Mouse (Mus musculus): ENCODE measurements around the gene Tubgcp5. TPM values are rescaled to one million over a fixed set of nuclear protein-coding genes. Genes with fewer than 3 reads are reported as not detected.
A peak's percentile ranks its signal among the peaks of the same experiment; 100 is the strongest.

The Tubgcp5 gene
- polyA plus RNA-seq, 1 experiment: 26.9 TPM

DNA sequence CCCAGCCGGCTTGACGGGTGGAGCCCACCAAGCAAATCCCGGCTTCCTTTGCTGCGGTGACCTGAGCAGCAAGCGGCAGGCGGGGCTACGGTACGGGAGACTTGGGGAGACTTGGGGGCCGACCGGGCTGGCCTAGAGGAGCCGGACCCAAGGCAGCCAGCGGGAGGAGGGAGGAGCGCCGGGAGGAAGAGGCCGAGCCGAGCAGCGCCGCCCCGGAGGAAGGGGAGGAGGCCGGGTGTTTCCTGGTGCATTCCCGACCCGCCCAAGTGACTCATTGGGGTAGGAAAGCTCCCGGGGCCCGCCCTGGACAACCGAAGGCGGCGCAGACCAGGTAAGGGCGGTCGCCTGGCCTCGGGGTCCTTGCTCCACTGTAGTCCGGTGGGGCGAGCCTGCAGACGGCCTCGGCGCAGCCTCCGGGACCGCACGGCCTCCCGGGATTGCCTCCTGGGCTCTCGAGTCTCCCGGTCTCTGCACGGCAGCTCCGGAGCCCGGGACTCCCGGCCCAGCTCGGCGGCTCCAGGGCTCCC is 48.1 kb downstream of the Tubgcp5 start:
- Histone ChIP-seq H3K27ac (ENCODE audit: insufficient read depth, low read length) (peak overlapping the region; percentile 67), H3K4me3 (replicated peaks; ENCODE audit: insufficient read depth, low read depth, low read length) (peak overlapping the region; percentile 59), H3K4me1 (ENCODE audit: control insufficient read depth, insufficient read depth, low read length) (no peaks in the 10 kb centered on the region; the same call in 1 of the 2 replicates), H3K27me3 (ENCODE audit: control insufficient read depth, insufficient read depth, low read length) (no peaks in the 10 kb centered on the region)
- under 1% methylated on average over 47 of the region's 47 CpGs for WGBS
- peak; percentile 90 to 92 for DNase-seq
- TF ChIP-seq POLR2A (IDR thresholded peaks at IDR 0.05; ENCODE audit: borderline replicate concordance, insufficient read depth, low read length) (0 out of 2 replicates have a peak, but pooled peaks have one; percentile 63), CTCF (IDR thresholded peaks at IDR 0.05; ENCODE audit: borderline replicate concordance, insufficient read depth, low read depth, low read length) (no peak)

DNA sequence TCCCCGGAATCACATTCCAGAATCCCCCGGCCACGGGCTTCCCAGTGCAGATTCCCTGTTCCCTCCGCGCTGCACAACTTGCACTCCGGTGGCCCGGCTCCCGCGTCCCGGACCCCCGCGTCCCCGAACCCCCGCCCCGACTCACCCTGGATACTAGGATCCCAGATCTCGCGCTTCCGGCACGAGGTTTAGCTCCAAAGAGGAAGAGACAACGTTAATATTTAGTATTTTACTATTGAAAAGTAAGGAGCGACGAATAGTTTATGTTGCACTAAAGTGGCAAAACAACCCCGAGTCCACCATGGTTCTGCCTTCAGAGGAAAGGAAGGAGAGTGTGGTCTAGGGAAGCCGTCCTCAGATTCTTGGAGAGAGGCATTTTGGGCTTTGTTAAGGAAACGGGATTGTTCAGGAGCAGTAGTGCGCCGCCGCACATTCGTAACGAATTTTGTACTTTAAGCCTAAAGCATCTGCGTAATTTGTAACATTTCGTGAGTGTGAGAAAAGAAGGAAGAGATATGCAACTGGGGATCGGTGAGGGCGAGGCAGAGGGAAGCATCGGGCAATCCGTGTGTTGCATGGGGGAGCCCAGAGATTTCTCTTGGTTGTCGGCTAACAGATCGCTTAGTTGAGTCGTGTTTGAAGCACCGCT is 48.7 kb downstream of the Tubgcp5 start:
- Histone ChIP-seq H3K27me3 (ENCODE audit: control insufficient read depth, insufficient read depth, low read length) (no peaks in the 10 kb centered on the region), H3K27ac (ENCODE audit: insufficient read depth, low read length) (peak overlapping the region; percentile 67), H3K4me1 (ENCODE audit: control insufficient read depth, insufficient read depth, low read length) (no peaks in the 10 kb centered on the region; the same call in 1 of the 2 replicates), H3K4me3 (replicated peaks; ENCODE audit: insufficient read depth, low read depth, low read length) (peak overlapping the region; percentile 59)
- under 1% methylated on average over 40 of the region's 40 CpGs for WGBS
- TF ChIP-seq POLR2A (IDR thresholded peaks at IDR 0.05; ENCODE audit: borderline replicate concordance, insufficient read depth, low read length) (no peak), CTCF (IDR thresholded peaks at IDR 0.05; ENCODE audit: borderline replicate concordance, insufficient read depth, low read depth, low read length) (no peak)
- DNase-seq: peak in 1 of 2 experiments; percentile 23

DNA sequence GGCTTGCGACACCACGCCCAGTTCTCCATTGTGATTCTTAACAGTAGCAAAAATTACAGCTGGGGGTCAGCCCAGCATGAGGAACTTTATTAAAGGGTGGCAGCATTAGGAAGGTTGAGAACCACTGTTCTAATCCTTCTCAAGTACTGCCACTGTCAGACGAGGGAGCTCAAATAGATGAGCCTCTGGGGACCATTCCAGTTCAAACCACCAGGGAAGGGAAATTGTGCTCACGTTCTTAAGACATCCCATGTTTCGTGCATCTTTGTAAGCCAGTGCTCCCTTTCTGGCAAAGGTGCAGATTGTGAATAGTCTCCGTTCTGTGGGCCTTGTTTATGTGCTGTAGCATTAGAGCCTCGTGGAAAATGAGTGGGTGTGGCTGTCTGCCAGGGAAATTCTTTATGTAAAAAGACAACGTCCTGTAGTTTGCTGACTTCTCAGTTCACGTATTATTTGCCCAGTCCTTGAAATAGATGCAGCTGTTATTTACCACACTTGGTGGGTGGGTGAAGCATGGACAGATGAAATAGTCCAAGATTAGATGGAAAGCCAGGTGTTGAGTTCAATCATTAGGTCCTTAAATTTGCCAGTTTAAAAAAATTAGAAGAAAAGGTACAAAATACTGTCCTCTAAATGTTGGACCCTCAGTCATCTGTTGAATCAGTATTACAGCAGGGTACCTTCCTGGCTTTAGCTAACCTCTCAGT is 52.8 kb downstream of the Tubgcp5 start:
- H3K4me3 ChIP-seq (replicated peaks; ENCODE audit: insufficient read depth, low read depth, low read length): no peak overlapping the region
- no peak overlapping the region for H3K27ac ChIP-seq (ENCODE audit: insufficient read depth, low read length)
- no peak for DNase-seq
- 54% methylated on average over 9 of the region's 9 CpGs for WGBS
- H3K4me1 ChIP-seq (ENCODE audit: control insufficient read depth, insufficient read depth, low read length): no peaks in the 10 kb centered on the region; the same call in none of the 2 replicates
- H3K27me3 ChIP-seq (ENCODE audit: control insufficient read depth, insufficient read depth, low read length): no peaks in the 10 kb centered on the region
- no peak for TF ChIP-seq POLR2A (IDR thresholded peaks at IDR 0.05; ENCODE audit: borderline replicate concordance, insufficient read depth, low read length)
- TF ChIP-seq CTCF (IDR thresholded peaks at IDR 0.05; ENCODE audit: borderline replicate concordance, insufficient read depth, low read depth, low read length): no peak

DNA sequence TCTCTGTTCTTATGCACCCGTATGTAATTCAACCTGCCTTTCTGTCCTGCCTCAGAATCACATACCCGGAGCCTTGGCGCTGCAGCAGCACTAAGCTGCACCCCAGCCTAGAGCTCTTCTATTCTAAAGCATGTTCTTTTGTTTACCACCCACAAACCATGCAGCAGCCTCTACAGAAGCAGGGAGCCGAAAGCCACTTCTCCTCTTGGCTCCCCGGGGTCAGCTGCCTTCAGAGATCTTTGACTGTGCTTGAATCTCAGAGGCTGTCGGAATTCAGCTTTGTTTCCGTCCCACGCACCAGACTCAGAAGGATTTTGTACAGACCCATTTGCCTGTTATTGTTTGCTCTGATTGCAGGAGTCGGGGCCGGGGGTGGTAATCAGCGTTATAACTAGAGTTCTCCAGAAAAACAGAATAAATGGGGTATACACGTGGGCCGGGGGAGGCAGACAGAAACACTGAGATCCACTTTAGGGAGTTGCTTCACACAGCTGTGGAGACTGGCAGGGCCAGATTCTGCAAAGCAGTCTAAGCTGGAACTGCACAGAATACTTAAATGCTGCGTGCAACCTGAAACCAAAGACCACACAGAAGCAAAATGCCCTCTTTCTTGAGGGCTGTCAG is 56.1 kb downstream of the Tubgcp5 start:
- H3K4me1 ChIP-seq (ENCODE audit: control insufficient read depth, insufficient read depth, low read length): no peaks in the 10 kb centered on the region; the same call in 1 of the 2 replicates
- no peak overlapping the region for H3K27ac ChIP-seq (ENCODE audit: insufficient read depth, low read length)
- WGBS: 53% methylated on average over 14 of the region's 14 CpGs
- no peak overlapping the region for H3K4me3 ChIP-seq (replicated peaks; ENCODE audit: insufficient read depth, low read depth, low read length)
- no peaks in the 10 kb centered on the region for H3K27me3 ChIP-seq (ENCODE audit: control insufficient read depth, insufficient read depth, low read length)
- TF ChIP-seq CTCF (IDR thresholded peaks at IDR 0.05; ENCODE audit: borderline replicate concordance, insufficient read depth, low read depth, low read length) (no peak), POLR2A (IDR thresholded peaks at IDR 0.05; ENCODE audit: borderline replicate concordance, insufficient read depth, low read length) (no peak)
- DNase-seq: no peak

DNA sequence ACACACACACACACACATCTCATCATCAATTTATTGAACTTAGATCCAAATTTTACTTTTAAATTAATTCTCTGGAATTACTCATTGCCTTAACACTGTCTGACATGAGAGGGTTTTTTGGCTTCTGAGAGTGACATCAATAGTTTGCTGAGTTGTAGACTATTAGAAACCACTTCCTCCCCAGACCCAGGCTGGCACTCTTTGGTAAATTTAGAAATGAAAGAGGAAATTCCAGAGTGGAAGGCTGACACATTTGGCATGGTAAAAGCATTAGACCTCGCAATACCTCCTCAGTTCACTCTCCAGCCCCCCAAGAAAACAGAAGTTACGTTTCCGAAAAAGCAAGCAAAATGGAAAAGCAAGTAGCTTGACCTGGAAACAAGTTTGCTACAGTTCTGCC is 58.8 kb downstream of the Tubgcp5 start:
- no peak overlapping the region for H3K4me3 ChIP-seq (replicated peaks; ENCODE audit: insufficient read depth, low read depth, low read length)
- WGBS: 71% methylated on average over 3 of the region's 3 CpGs
- TF ChIP-seq POLR2A (IDR thresholded peaks at IDR 0.05; ENCODE audit: borderline replicate concordance, insufficient read depth, low read length) (no peak), CTCF (IDR thresholded peaks at IDR 0.05; ENCODE audit: borderline replicate concordance, insufficient read depth, low read depth, low read length) (no peak)
- H3K4me1 ChIP-seq (ENCODE audit: control insufficient read depth, insufficient read depth, low read length): peaks cover 3% of the 10 kb centered on the region; the same call in 1 of the 2 replicates
- no peaks in the 10 kb centered on the region for H3K27me3 ChIP-seq (ENCODE audit: control insufficient read depth, insufficient read depth, low read length)
- no peak for DNase-seq
- no peak overlapping the region for H3K27ac ChIP-seq (ENCODE audit: insufficient read depth, low read length)

DNA sequence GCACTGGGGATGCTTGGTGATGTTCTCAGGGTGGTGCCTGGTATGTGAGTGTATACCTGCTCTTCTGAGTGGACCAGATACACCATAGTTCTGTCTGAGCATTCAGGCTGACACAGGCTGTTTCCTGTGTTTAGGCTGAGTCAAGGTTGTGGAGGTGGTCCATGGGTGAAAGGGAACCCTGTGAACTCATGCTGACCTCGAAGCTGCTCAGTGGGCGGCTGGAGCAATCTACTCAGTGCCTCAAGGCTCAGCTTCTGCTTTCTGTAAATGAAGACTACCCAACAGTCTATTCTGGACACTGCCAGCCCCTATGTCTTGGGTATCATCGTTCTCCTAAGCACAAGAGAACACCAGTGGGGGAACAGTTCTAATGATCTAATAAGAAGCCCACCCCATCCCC is 61.6 kb downstream of the Tubgcp5 start:
- TF ChIP-seq CTCF (IDR thresholded peaks at IDR 0.05; ENCODE audit: borderline replicate concordance, insufficient read depth, low read depth, low read length): no peak
- TF ChIP-seq POLR2A (IDR thresholded peaks at IDR 0.05; ENCODE audit: borderline replicate concordance, insufficient read depth, low read length): no peak
- H3K4me1 ChIP-seq (ENCODE audit: control insufficient read depth, insufficient read depth, low read length): peaks cover 13% of the 10 kb centered on the region
- 91% methylated on average over 3 of the region's 3 CpGs for WGBS
- no peak overlapping the region for H3K4me3 ChIP-seq (replicated peaks; ENCODE audit: insufficient read depth, low read depth, low read length)
- H3K27me3 ChIP-seq (ENCODE audit: control insufficient read depth, insufficient read depth, low read length): no peaks in the 10 kb centered on the region
- DNase-seq: no peak
- H3K27ac ChIP-seq (ENCODE audit: insufficient read depth, low read length): no peak overlapping the region

DNA sequence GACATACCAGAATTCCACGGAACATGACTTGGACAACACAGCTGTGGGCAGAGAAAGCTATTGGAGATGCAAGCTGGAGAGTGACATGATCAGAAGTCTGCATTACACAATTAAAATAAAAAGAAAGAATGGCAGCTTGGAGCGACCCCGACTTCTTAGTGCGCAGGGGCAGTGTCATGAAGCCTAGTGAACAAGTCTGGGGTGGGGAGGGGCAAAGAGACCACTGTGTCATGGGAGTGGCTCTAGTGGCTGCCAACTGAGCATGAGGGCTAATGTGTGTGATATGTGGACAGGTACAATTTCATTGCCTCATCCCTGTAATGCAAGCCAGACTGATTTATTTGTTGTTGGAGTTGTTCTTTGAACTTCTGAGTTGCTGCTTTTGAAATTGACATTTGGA is 62.8 kb downstream of the Tubgcp5 start:
- DNase-seq: no peak
- Histone ChIP-seq H3K4me1 (ENCODE audit: control insufficient read depth, insufficient read depth, low read length) (peaks cover 13% of the 10 kb centered on the region), H3K27ac (ENCODE audit: insufficient read depth, low read length) (no peak overlapping the region), H3K27me3 (ENCODE audit: control insufficient read depth, insufficient read depth, low read length) (no peaks in the 10 kb centered on the region), H3K4me3 (replicated peaks; ENCODE audit: insufficient read depth, low read depth, low read length) (no peak overlapping the region)
- WGBS: 95% methylated on average over 4 of the region's 4 CpGs
- TF ChIP-seq CTCF (IDR thresholded peaks at IDR 0.05; ENCODE audit: borderline replicate concordance, insufficient read depth, low read depth, low read length) (no peak), POLR2A (IDR thresholded peaks at IDR 0.05; ENCODE audit: borderline replicate concordance, insufficient read depth, low read length) (no peak)

Data from cerebellum, adult 2 months (tissue).